Mouse (Mus musculus) kidney, adult 8-10 months (tissue): ENCODE data around the gene Lamc2.
"Not testable (repeated sequence)": the region's sequence is repeated elsewhere in the genome, so short reads cannot be mapped to it uniquely, and the experiment has no call there.

Source experiments
- DNase-seq, 2 experiments: peaks; one replicate each; pipeline ENCODE4 v3.0.0; 2022

The Lamc2 gene

DNA sequence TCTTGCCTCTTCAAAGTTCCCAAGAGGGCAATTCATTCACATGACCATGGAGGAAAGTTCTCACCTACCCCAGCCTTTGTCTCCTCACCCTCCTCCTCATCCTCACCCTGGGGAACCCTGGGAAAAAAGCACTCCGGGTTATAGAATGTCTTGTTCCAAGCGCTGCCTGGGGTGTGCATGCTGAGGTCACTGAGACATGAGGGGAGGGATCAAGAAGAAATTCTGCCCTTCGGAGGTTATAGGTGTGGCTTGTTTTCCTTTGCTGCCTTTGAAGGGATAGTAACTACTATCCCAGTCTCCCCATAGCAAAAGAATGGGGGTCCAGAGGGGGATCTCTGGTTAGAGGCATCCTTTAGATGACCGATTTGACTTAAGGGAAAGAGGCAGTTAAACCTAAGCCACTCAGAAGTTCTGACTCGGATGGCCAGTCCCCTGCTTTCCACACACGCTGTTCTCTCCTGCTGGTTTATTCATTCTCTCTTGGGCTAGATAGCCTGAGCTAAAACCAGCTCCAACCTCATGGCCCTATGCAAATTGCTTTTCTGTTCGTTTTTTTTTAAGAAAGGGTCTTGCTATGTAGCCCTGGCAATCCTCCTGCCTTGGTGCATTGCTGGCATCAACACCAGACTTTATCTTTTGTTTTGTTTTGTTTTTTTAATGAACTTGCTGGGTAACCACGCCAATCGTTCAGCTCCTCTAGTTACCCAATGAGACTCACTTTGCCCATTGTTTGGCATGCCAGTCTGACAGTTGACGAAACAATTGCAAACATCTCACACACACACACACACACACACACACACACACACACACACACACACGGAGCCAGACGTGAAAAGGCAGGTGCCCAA lies 91.8 kb downstream of the Lamc2 start:
- DNase-seq = no peak

DNA sequence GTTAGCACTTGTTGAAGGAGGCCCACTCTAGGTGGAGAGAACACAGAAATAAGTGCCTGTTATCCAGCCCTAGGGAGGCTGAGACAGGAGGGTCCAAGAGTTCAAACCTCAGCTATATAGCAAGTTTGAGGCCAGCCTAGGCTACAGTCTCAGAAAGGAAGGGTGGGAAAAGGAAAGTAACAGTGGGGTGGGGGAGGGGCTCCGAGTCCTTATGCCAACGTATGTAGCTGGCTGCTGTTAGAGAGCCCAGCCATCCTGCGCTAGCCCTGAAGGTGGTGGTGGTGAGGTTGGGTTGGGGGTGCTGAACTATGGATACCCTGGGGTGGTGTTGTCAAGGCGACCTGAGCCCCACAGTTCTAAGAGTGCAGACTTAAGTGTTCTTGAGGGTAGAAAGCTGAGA lies 92.7 kb downstream of the Lamc2 start:
- no peak for DNase-seq

DNA sequence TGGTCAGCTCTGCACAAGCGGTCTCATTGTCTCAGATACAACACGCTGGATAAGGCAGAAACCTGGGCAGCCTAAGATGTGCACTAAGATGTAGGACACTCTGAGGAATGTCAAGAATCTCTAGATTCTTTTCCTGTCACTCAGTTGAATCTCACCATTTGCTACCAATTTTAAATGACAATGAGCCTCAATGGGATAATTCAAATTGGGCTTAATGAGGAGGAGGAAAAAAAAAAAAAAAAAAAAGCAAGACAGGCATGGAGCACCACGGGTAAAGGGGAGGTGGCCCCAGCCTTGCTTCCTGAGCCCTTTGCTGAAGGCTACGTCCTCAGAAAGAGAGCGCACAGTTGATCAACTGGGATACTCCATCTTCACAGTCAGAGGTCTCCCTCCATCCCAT lies 93.1 kb downstream of the Lamc2 start:
- DNase-seq = no peak

DNA sequence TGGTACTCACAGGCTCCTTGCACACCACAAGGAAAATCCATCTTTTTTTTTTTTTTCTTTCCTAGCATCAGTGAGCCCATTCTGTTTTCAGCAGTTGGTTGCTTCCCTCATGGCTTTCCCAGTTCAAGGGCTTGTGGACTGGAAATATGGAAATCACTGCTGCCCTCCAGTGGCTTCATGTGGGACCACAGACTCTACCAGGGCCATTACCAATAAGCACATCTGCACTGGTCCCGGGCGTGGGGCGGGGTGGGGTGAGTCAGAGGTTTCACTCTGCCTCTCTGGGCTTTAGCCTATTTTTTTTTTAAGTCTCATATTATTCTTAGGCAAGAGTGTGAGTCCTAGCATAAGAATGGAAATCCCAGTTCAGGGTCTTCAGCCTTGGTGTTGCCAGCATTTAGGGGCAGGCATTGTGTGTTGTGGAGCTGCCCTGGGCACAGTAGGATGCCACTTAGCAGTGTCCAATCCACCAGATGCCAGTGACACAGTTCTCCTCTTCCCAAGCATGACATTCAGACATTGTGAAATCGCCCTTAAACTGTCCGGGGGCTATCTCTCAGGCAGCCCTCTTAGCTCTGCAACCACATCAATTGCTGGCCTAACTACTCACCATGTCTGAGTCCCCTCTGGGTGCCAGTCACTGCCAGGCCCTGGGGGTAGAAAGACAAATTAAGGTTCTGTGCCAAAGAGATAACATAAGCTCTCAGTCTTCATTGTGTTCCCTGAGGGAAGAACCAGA lies 93.8 kb downstream of the Lamc2 start:
- DNase-seq = peak; percentile 60 to 70

DNA sequence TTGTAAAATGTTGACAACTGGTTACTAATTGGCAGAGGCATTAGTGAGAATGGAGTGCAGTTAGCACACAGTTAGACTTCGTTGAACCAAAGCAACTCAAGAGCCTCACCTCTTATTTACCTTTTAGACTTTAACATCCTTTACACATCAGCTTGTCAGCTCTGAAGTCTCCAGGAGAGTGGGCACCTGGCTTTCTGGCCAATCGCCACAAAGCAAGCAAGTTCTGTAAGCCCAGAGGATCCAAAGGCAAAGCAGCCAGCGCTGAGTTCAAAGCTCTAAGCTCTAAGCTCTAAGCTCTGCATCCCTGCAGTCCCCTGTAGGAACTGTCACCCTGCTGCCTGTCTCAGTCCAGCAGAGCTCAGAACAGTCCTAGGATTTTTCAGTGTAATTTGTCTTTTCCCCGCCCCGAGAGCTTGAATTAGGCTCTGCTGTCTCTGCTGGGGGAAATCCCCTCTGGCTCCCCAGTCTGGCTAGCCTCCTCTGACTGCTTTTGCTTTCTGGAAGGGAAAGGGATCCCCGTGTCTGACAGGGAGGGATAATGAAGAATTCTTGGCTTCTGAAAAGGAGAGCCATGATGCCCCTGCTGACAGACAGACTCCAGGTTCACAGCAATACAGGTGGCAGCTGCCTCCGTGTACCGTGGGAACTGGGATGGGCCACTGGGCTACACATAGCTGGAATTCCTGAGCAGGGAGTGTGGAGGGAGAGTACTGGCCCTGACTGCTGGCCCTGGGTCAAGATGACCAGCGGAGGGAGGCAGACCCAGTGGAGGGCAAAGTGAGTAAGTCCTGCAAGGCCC lies 94.6 kb downstream of the Lamc2 start:
- peak; percentile 41 to 75 for DNase-seq

DNA sequence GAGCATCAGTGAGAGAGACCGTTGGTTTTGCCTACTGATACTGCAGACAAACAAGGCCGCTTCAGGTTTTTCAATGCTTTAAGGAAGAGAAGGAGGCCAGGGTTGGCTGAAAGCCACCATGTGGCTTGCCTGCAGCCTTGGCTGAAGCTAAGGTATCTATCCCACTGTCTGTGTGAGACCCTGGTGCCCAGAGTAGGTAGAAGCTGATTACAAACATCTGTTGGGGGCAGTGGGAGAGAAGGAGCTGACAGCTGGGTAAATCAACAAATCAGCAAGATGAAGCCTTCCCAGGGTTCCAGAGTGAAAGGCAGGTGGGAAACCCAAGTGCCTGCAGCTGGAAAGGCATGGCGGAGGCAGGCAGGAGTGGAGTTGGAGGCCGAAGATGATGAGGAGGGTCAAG lies 95.4 kb downstream of the Lamc2 start:
- no peak for DNase-seq

DNA sequence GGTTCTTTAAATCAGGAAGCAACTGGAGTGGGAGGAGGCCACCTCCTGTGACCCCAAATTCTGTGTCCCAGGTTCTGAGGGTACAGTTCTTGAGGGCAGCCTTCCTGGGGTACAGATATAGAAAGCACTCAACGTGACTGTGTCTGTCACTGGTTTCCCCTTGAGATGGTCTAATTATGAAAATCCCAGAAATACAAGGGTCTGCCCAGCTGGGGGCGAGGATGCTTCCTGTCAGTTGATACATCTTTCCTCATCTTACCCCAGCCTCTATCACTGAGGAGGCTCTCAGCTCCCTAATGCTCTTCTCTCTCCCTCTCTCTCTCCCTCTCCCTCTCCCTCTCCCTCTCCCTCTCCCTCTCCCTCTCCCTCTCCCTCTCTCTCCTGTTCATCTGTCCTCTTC lies 96.2 kb downstream of the Lamc2 start:
- no peak for DNase-seq

DNA sequence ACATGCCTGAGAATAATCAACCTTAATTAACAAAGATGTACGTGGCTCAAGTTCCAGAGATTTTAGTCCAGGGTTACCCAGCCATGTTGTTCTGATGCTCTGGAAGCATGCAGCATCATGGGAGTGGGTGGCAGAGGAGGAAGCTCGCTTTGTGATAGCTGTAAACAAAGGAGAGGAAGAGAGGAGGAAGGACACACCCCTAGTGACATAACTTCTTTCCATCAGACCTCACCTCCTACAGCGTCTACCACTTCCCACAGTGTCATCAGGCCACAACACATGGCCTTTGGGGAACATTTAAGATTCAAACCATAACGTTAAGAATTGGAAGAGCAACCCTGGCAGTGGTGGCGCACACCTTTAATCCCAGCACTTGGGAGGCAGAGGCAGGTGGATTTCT lies 98.5 kb downstream of the Lamc2 start:
- DNase-seq = no peak

DNA sequence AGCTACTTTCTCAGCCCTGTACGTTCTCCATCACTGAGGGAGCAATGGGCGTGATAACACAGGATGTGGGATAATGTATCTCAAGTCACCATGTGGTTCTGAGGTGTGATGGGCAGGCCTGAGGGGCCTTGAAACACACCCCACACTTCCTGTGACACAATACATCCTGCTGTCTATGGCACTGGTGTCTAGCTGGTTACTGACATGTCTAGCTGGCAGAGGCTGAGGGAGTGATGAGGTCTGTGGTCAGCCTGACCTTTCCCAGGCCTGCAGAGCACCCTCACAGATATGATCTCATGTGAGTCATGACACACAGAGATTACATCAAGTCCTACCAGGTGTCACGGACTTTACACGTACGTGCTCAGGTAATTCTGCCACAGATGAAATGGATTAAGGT lies 101.0 kb downstream of the Lamc2 start:
- DNase-seq = no peak

DNA sequence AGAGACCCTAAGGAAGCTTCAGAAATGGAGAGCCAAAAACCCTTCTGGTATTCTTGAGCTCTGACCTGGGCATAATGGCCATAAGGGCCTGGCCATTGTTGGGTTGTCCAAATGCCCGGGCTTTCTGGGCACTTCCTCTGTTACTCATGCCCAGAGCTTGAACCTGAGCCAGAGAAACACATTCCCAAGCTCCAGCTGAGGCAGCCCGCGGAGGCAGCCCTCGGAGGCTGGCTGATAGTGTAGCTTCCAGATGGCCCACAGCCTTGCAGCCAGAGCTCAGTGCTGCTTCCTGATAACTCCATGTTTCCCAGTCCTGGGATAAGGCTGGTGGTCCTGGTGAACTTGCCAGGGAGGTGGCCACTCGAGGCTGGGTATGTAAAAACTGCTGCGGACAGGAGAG lies 102.1 kb downstream of the Lamc2 start:
- DNase-seq = no peak

DNA sequence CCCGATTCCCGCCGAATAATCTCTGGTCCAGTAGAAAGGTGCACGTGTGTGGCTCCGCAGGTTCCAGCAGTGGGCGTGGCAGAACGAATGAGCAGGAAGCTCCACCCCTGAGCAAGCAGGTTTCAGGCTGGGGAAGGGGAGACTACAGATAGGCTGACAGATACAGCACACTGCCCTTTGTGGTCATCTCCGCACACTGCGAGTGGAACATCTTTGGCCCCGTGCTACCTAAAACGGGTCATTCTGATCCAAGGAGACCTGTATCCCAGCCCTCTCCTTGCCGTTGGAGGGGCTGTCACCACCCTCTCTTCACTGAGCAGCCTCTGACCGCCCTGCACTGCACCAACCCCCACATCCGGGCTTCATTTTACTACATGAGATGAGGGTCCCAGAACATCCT lies 103.0 kb downstream of the Lamc2 start:
- not testable (repeated sequence) for DNase-seq

DNA sequence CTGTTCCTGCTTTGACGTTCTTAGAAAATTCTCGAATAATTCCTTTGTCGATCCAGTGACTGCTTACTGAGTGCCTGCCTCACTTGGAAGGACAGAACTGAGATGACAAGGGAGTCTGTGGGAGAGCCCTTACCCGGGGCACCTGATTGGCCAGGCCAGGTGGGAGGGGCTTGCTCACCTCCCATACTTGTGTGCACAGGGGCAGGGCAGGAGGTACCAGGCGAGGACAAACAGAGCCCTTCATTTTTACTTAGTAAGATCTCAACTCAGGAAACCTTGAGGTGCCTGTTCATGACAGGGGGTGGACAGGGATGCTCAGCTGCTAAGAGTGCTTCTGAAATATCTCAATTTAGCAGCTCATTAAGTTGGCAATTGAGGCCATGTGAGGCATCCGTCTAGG lies 110.3 kb downstream of the Lamc2 start:
- DNase-seq = no peak

DNA sequence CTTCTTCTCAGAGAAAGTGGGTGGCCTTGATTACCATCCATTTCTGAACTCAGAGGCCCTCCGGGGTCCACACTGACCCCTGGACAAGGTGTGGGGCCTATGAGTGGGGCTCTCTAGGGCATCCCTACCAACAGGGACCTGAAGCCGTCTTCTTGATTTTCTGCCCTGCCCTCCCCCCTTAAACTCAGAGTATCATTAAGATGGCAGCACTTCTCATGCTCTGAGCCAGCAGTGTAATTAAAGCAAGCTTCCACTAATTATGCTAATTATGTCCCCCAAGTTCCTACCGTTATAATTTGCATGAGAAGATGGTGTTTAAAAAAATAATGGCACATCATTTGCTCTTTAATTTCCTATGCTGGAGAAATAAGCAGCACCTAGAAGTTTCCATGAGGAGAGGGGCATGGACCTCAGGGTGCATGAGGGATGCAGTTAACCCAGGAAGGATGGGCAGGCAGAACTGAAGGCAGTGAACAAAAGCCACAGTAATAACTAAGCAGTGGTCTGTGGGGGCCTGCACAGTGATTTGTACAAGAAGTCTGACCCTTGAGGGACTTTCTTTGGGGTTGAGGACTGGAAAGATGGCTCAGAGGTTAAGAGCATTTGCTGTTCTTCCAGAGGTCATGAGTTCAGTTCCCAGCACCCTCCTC lies 111.0 kb downstream of the Lamc2 start:
- DNase-seq = no peak

DNA sequence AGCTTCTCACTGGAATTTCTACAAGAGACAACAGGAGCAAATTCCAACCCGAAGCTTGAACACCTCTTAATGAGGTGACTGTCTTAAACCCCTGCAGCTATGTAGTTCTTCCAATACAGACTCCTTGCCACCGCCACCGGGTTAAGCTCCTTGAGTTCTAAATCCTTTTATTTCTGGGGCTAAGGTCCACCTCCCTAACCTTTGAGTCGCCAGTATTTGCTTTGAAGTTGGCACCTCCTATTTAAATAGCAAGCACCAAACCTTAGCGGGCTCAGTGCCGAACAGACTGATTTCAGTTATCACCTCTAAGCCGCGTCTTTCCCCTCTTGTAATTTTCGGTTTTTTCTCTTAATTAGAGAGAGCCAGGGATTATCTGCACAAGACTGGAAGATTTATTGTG lies 112.8 kb downstream of the Lamc2 start:
- DNase-seq = no peak
